ENCODE assay signal across 17 mouse cellular contexts in the genomic region with DNA sequence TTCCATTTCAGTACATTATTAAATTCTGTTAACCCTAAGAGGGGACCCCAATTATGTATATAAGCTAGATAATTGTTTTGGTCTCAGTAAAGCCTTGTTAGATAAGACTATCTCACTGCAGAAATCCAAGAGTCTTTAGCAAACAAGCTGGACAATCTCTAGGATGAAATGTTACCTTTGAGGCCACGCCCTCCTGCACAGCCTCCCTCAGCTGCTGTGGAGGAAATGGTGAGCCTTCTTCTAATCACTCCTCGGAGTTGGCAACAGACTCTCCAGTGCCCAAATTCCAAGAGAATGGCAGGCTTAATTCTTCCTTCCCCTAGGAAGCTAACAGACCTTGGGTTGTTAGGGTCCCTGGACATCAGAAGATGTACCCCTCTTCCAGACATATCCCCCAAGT.
"Had no signal": no experiment of that assay in that cellular context is flagged by ENCODE, and none has a peak within 500 bp of the region (broad histone marks: within the 10 kb centered on the region; RNA-seq: fewer than 3 reads in every experiment).

No protein-coding gene starts in this region.

- H3K27me3 ChIP-seq: lung, embryonic 15.5 days; megakaryocyte, embryonic 14.5 days; midbrain, embryonic 13.5 days; midbrain, embryonic 15.5 days; neural tube, embryonic 12.5 days had no signal

- DNase-seq: liver, postnatal 0 days; lung, adult 2 months; lung, postnatal 14 days; lung, postnatal 36 days; right cerebral cortex, postnatal 14 days; right cerebral cortex, postnatal 4 days; spleen, adult 18-20 months; thymus, adult 18-20 months; thymus, postnatal 14 days had no signal

- H3K9me3 ChIP-seq: lung, embryonic 15.5 days; midbrain, embryonic 15.5 days had no signal

- H3K27ac ChIP-seq: lung, embryonic 15.5 days; macrophage; midbrain, embryonic 13.5 days; midbrain, embryonic 15.5 days; neural tube, embryonic 12.5 days had no signal

- ATAC-seq: liver, postnatal 0 days; lung, postnatal 0 days; midbrain, embryonic 13.5 days; midbrain, embryonic 15.5 days had no signal

- H3K4me1 ChIP-seq: lung, embryonic 15.5 days; midbrain, embryonic 13.5 days; midbrain, embryonic 15.5 days; neural tube, embryonic 12.5 days had no signal

- H3K36me3 ChIP-seq: lung, embryonic 15.5 days; midbrain, embryonic 13.5 days; midbrain, embryonic 15.5 days; neural tube, embryonic 12.5 days had no signal

- H3K4me3 ChIP-seq: lung, embryonic 15.5 days; megakaryocyte, embryonic 14.5 days; midbrain, embryonic 13.5 days; midbrain, embryonic 15.5 days; neural tube, embryonic 12.5 days had no signal

- H3K4me2 ChIP-seq: lung, embryonic 15.5 days; midbrain, embryonic 11.5 days; midbrain, embryonic 13.5 days; midbrain, embryonic 15.5 days; neural tube, embryonic 12.5 days had no signal

- H3K9ac ChIP-seq: liver, postnatal 0 days; lung, embryonic 15.5 days; midbrain, embryonic 13.5 days; midbrain, embryonic 15.5 days; neural tube, embryonic 12.5 days had no signal
